Comparison of ENCODE assay signal across 14 mouse cellular contexts in genomic region chr1:106688161-106688516, GRCm38 (mm10). TPM values are rescaled to one million over a fixed set of nuclear protein-coding genes. Genes with fewer than 3 reads are reported as not detected.
DNase-seq lines count a peak whose midpoint lies in the region; ATAC-seq and TF ChIP-seq lines count a peak whose summit lies in the region.
"Had no signal": no experiment of that assay in that cellular context is flagged by ENCODE, and none has a peak within 500 bp of the region (broad histone marks: within the 10 kb centered on the region; RNA-seq: fewer than 3 reads in every experiment).

No protein-coding gene starts in this region.

- peak overlapping the region; percentile 12; the same call in 1 of the 2 replicates for H3K27ac ChIP-seq in heart, embryonic 16.5 days (ENCODE audit: low read length)
- H3K27ac ChIP-seq in cerebellum, adult 2 months (ENCODE audit: insufficient read depth, low read length) = no peak overlapping the region
- no peak overlapping the region for H3K27ac ChIP-seq in midbrain, embryonic 10.5 days (replicated peaks)
- H3K27ac ChIP-seq: limb, embryonic 15.5 days; lung, embryonic 15.5 days; midbrain, embryonic 15.5 days; neural tube, embryonic 13.5 days had no signal

- no peak for TF ChIP-seq CTCF in cerebellum, adult 2 months (IDR thresholded peaks at IDR 0.05; ENCODE audit: borderline replicate concordance, insufficient read depth, low read depth, low read length)

- no peaks in the 10 kb centered on the region for H3K9me3 ChIP-seq in heart, embryonic 16.5 days (replicated peaks; ENCODE audit: control insufficient read depth, low read length)
- H3K9me3 ChIP-seq in midbrain, embryonic 10.5 days (replicated peaks) = no peaks in the 10 kb centered on the region
- H3K9me3 ChIP-seq: limb, embryonic 15.5 days; lung, embryonic 15.5 days; midbrain, embryonic 15.5 days; neural tube, embryonic 13.5 days had no signal

- WGBS in heart, embryonic 16.5 days = 19% methylated on average over 5 of the region's 5 CpGs
- 90% methylated on average over 5 of the region's 5 CpGs for WGBS in cerebellum, adult 2 months
- WGBS in midbrain, embryonic 10.5 days = 84% methylated on average over 5 of the region's 5 CpGs

- TF ChIP-seq POLR2A in cerebellum, adult 2 months (IDR thresholded peaks at IDR 0.05; ENCODE audit: borderline replicate concordance, insufficient read depth, low read length) = no peak

- H3K27me3 ChIP-seq in heart, embryonic 16.5 days (ENCODE audit: control insufficient read depth, insufficient read depth, low read length) = no peaks in the 10 kb centered on the region
- H3K27me3 ChIP-seq in cerebellum, adult 2 months (ENCODE audit: control insufficient read depth, insufficient read depth, low read length) = no peaks in the 10 kb centered on the region; the same call in 1 of the 2 replicates
- no peaks in the 10 kb centered on the region for H3K27me3 ChIP-seq in midbrain, embryonic 10.5 days (ENCODE audit: low read depth, poor library complexity, severe bottlenecking)
- H3K27me3 ChIP-seq: limb, embryonic 15.5 days; lung, embryonic 15.5 days; midbrain, embryonic 15.5 days; neural tube, embryonic 13.5 days had no signal

- peak overlapping the region; percentile 31 for H3K4me2 ChIP-seq in heart, embryonic 16.5 days (ENCODE audit: low read depth, low read length)
- H3K4me2 ChIP-seq: limb, embryonic 15.5 days; lung, embryonic 15.5 days; midbrain, embryonic 15.5 days; neural tube, embryonic 13.5 days had no signal

- no peaks in the 10 kb centered on the region for H3K36me3 ChIP-seq in heart, embryonic 16.5 days (ENCODE audit: control insufficient read depth, insufficient read depth)
- no peaks in the 10 kb centered on the region for H3K36me3 ChIP-seq in midbrain, embryonic 10.5 days
- H3K36me3 ChIP-seq: limb, embryonic 15.5 days; lung, embryonic 15.5 days; midbrain, embryonic 15.5 days; neural tube, embryonic 13.5 days had no signal

- no peak overlapping the region for H3K9ac ChIP-seq in heart, embryonic 16.5 days (ENCODE audit: low read length)
- H3K9ac ChIP-seq: forebrain, postnatal 0 days; limb, embryonic 15.5 days; lung, embryonic 15.5 days; midbrain, embryonic 15.5 days; neural tube, embryonic 13.5 days had no signal

- peak; percentile 28; the same call in 1 of the 2 replicates for ATAC-seq in heart, embryonic 16.5 days (replicated peaks; ENCODE audit: extremely low read depth, insufficient read depth, low FRiP score)
- peak; percentile 70 for ATAC-seq in CD4-positive, CD25-positive, alpha-beta regulatory T cell, adult 4 months
- peak; percentile 39; the same call in 1 of the 2 replicates for ATAC-seq in megakaryocyte, adult 5-6 weeks (ENCODE audit: poor library complexity, severe bottlenecking)
- ATAC-seq: forebrain, postnatal 0 days; midbrain, embryonic 15.5 days had no signal

- DNase-seq in heart, adult 18-20 months = no peak
- peak; percentile 39 for DNase-seq in 416B (ENCODE audit: low read depth)
- no peak for DNase-seq in cerebellum, adult 2 months
- no peak for DNase-seq in midbrain, embryonic 10.5 days (ENCODE audit: low spot score)
- DNase-seq in adrenal gland, postnatal 10 days = no peak
- DNase-seq: cerebellum, postnatal 25 days; forebrain, postnatal 0 days had no signal

- H3K4me1 ChIP-seq in heart, embryonic 16.5 days (ENCODE audit: control insufficient read depth, insufficient read depth, low read length) = peaks cover 15% of the 10 kb centered on the region
- H3K4me1 ChIP-seq in cerebellum, adult 2 months (ENCODE audit: control insufficient read depth, insufficient read depth, low read length) = no peaks in the 10 kb centered on the region; the same call in 1 of the 2 replicates
- no peaks in the 10 kb centered on the region for H3K4me1 ChIP-seq in midbrain, embryonic 10.5 days
- H3K4me1 ChIP-seq: midbrain, embryonic 15.5 days; neural tube, embryonic 13.5 days had no signal

- no peak overlapping the region for H3K4me3 ChIP-seq in heart, embryonic 16.5 days (ENCODE audit: low read length)
- no peak overlapping the region for H3K4me3 ChIP-seq in cerebellum, adult 2 months (replicated peaks; ENCODE audit: insufficient read depth, low read depth, low read length)
- no peak overlapping the region for H3K4me3 ChIP-seq in midbrain, embryonic 10.5 days
- H3K4me3 ChIP-seq: limb, embryonic 15.5 days; lung, embryonic 15.5 days; midbrain, embryonic 15.5 days; neural tube, embryonic 13.5 days had no signal

RNA-seq across cellular contexts. Expression of gene Bcl2, which starts 25.9 kb away (rescaled TPM):
- polyA plus RNA-seq in heart, embryonic 16.5 days (2015; fragmentation: Nextera tagmentation; extraction: Ambion mirVana) = 9.3 and 10.4 TPM in 2 replicates
- 1 to 10 TPM; 5.5 to 6.1 TPM for total RNA-seq in heart, adult 18-20 months (2021)
- 100 to 1,000 TPM; 167 to 170 TPM for polyA plus RNA-seq in CD4-positive, CD25-positive, alpha-beta regulatory T cell, adult 4 months (2017; shearing (Covaris generic))
- total RNA-seq in megakaryocyte, adult 5-6 weeks (2015) = 7.1 and 8.0 TPM in 2 replicates
- total RNA-seq in megakaryocyte, adult 5-6 weeks (2017) = 7.8 and 11.9 TPM in 2 replicates
- 3.9 and 4.6 TPM in 2 replicates for polyA plus RNA-seq in cerebellum, adult 2 months (2012; rRNA removed)
- polyA plus RNA-seq in midbrain, embryonic 10.5 days (2016; fragmentation: Nextera tagmentation; extraction: Ambion mirVana) = 8.9 and 9.9 TPM in 2 replicates
- total RNA-seq in adrenal gland, postnatal 10 days (2021) = 1 to 10 TPM; 6.1 to 8.8 TPM

Comparison
In these comparisons a context has a peak if more than half of its experiments do, and no peak if none do; other contexts are left out.
1. RNA of gene Bcl2, which starts 25.9 kb away (polyA plus RNA-seq): 167 to 170 TPM in CD4-positive, CD25-positive, alpha-beta regulatory T cell, adult 4 months; 9.3 to 10.4 TPM in heart, embryonic 16.5 days, 8.9 to 9.9 TPM in midbrain, embryonic 10.5 days and 3.9 to 4.6 TPM in cerebellum, adult 2 months; every median in the first group is over 10 times any median in the second.
2. Peak in every context shown above with its lines, with median percentiles within 50 percentile points of each other: ATAC-seq.